Mouse (Mus musculus) heart, postnatal 36 days (tissue): ENCODE results near the gene 2200002D01Rik. TPM values are rescaled to one million over a fixed set of nuclear protein-coding genes. Genes with fewer than 3 reads are reported as not detected.
"Not testable (repeated sequence)": the region's sequence is repeated elsewhere in the genome, so short reads cannot be mapped to it uniquely, and the experiment has no call there.

Source experiments
- DNase-seq, 2 experiments: peaks; one replicate each; pipeline ENCODE4 v3.0.0; 2021 to 2022
- intact Hi-C: fragments of 180-260 bp; cut with DNase I; formaldehyde crosslinking; loops from one replicate; pipeline ENCODE4 v1.15.1; 2025
- total RNA-seq, 2 experiments: library from RNA; stranded (reverse); gene quantifications; 2 replicates each; pipeline ENCODE4 v1.2.3; 2021

Gene 2200002D01Rik
- total RNA-seq, 2 experiments from 2014 or later = 1.9 to 2.0 TPM

- intact Hi-C loops = no loop called here
- peak; percentile 86 to 87 for DNase-seq
These were observed 36.7 kb downstream of the 2200002D01Rik start for GRCm38 (mm10) chr7:29211415-29212198.

GRCm38 (mm10) chr7:29211013-29211412 lies 37.3 kb downstream of the 2200002D01Rik start:
- intact Hi-C loops = not testable (repeated sequence)
- peak in 1 of 2 experiments; percentile 44 for DNase-seq

GRCm38 (mm10) chr7:29202577-29202976 lies 45.7 kb downstream of the 2200002D01Rik start:
- intact Hi-C loops = no loop called here

More at GRCm38 (mm10) chr7:29202577-29202976, 45.7 kb downstream of the 2200002D01Rik start:
- no peak for DNase-seq

Other genes starting within 250 kb of the 2200002D01Rik start
- gene Ryr1, start 123.3 kb downstream of the 2200002D01Rik start, total RNA-seq = under 1 TPM; 0.03 to 0.08 TPM
- 1 to 10 TPM; 1.4 to 1.5 TPM for gene Rasgrp4, start 113.6 kb downstream of the 2200002D01Rik start, total RNA-seq
- 10 to 100 TPM; 10.6 to 12.0 TPM for gene Fam98c, start 92.2 kb downstream of the 2200002D01Rik start, total RNA-seq
- gene Ggn, start 78.3 kb downstream of the 2200002D01Rik start, total RNA-seq = under 1 TPM; 0.19 to 0.31 TPM
- under 1 TPM; 0.44 to 0.89 TPM for gene Spred3, start 78.1 kb downstream of the 2200002D01Rik start, total RNA-seq
- 100 to 1,000 TPM; 130 to 132 TPM for gene Psmd8, start 67.8 kb downstream of the 2200002D01Rik start, total RNA-seq
- gene Catsperg1, start 34.4 kb downstream of the 2200002D01Rik start, total RNA-seq = under 1 TPM; 0.31 to 0.51 TPM
- gene Kcnk6, start 16.0 kb downstream of the 2200002D01Rik start, total RNA-seq = 1 to 10 TPM; 2.8 to 3.2 TPM
- 10 to 100 TPM; 69.1 to 73.8 TPM for gene Yif1b, start 10.1 kb downstream of the 2200002D01Rik start, total RNA-seq
- 10 to 100 TPM; 34.8 to 44.9 TPM for gene Spint2, start 33.4 kb upstream of the 2200002D01Rik start, total RNA-seq
- gene Ppp1r14a, start 40.8 kb upstream of the 2200002D01Rik start, total RNA-seq = 10 to 100 TPM in 1 of 2 experiments, 1 to 10 TPM in 1; 9.6 to 10.5 TPM
- gene Dpf1, start 55.5 kb upstream of the 2200002D01Rik start, total RNA-seq = under 1 TPM; 0.44 to 0.51 TPM